Mouse (Mus musculus) midbrain, embryonic 16.5 days (tissue): ENCODE measurements around the gene Mtif3. TPM values are rescaled to one million over a fixed set of nuclear protein-coding genes. Genes with fewer than 3 reads are reported as not detected.
"Not testable (repeated sequence)": the region's sequence is repeated elsewhere in the genome, so short reads cannot be mapped to it uniquely, and the experiment has no call there.

Experiments
- ATAC-seq: fragments of 200-750 bp; cut with Nextera tagmentation; 2 replicates; pipeline ENCODE4 v1.8.0; 2017; ENCODE audit warnings: moderate TSS enrichment
- H3K27ac ChIP-seq: fragments of 300-500 bp; sonication (generic); 2 replicates; pipeline ENCODE4 v1.5.1; 2014; ENCODE audit warnings: mild to moderate bottlenecking, low read length, mixed read lengths
- H3K27me3 ChIP-seq: fragments of 300-500 bp; sonication (generic); 2 replicates; pipeline ENCODE4 v1.6.1; 2014; ENCODE audit warnings: low read depth, low read length, mixed read lengths; ENCODE audit not compliant: control insufficient read depth, insufficient read depth
- H3K36me3 ChIP-seq: fragments of 300-500 bp; sonication (generic); 2 replicates; pipeline ENCODE4 v1.6.1; 2014; ENCODE audit warnings: mild to moderate bottlenecking, low read length, moderate library complexity, mixed read lengths; ENCODE audit not compliant: control insufficient read depth, insufficient read depth
- H3K4me1 ChIP-seq: fragments of 300-500 bp; sonication (generic); 2 replicates; pipeline ENCODE4 v1.6.1; 2014; ENCODE audit warnings: mild to moderate bottlenecking, low read length, mixed read lengths; ENCODE audit not compliant: control insufficient read depth, insufficient read depth
- H3K4me2 ChIP-seq: fragments of 300-500 bp; sonication (generic); 2 replicates; pipeline ENCODE4 v1.6.1; 2014; ENCODE audit warnings: mild to moderate bottlenecking, low read length, mixed read lengths
- H3K4me3 ChIP-seq: fragments of 300-500 bp; sonication (generic); 2 replicates; pipeline ENCODE4 v1.5.1; 2014; ENCODE audit warnings: low read depth, mild to moderate bottlenecking, low read length, moderate library complexity, mixed read lengths
- H3K9ac ChIP-seq: fragments of 300-500 bp; sonication (generic); 2 replicates; pipeline ENCODE4 v1.6.1; 2014; ENCODE audit warnings: low read depth, low read length, mixed read lengths
- H3K9me3 ChIP-seq: fragments of 300-500 bp; sonication (generic); replicated peaks from 2 replicates; pipeline ENCODE4 v1.6.1; 2014; ENCODE audit warnings: mild to moderate bottlenecking, low read length, mixed read lengths; ENCODE audit not compliant: control insufficient read depth, poor library complexity, severe bottlenecking
- WGBS: fragments of 180-500 bp; shearing (Covaris S2); extraction: QIAGEN DNeasy Blood & Tissue Kit; methylation state at CpG from one replicate; pipeline ENCODE4 v1.1.7; 2014; 5-methylcytosine and 5-hydroxymethylcytosine counted together
- polyA plus RNA-seq: library from polyadenylated mRNA; unstranded; fragments of >200 nt; fragmentation: Nextera tagmentation; extraction: Ambion mirVana; gene quantifications from 2 replicates; pipeline ENCODE4 v1.2.1, GENCODE M21; 2015

Gene Mtif3
- polyA plus RNA-seq, 1 experiment from 2014 or later, result 28.4 TPM

GRCm38 (mm10) chr5:146931422-146931821, 32.2 kb downstream of the Mtif3 start:
- Histone ChIP-seq H3K36me3 (no peaks in the 10 kb centered on the region), H3K9me3 (no peaks in the 10 kb centered on the region), H3K27me3 (no peaks in the 10 kb centered on the region), H3K27ac (no peak overlapping the region), H3K4me1 (no peaks in the 10 kb centered on the region), H3K4me3 (no peak overlapping the region), H3K9ac (no peak overlapping the region), H3K4me2 (no peak overlapping the region)
- ATAC-seq, result no peak
- 91% methylated on average over 7 of the region's 7 CpGs for WGBS

GRCm38 (mm10) chr5:146926673-146927072, 36.9 kb downstream of the Mtif3 start:
- ATAC-seq, result no peak

GRCm38 (mm10) chr5:146923547-146923946, 40.1 kb downstream of the Mtif3 start:
- ATAC-seq, result no peak
- no peak overlapping the region for H3K4me3 ChIP-seq
- 77% methylated on average over 5 of the region's 5 CpGs for WGBS
- no peak overlapping the region for H3K27ac ChIP-seq
- H3K9me3 ChIP-seq, result no peaks in the 10 kb centered on the region
- H3K27me3 ChIP-seq, result no peaks in the 10 kb centered on the region
- H3K4me1 ChIP-seq, result peaks cover 12% of the 10 kb centered on the region
- no peak overlapping the region for H3K4me2 ChIP-seq
- H3K36me3 ChIP-seq, result no peaks in the 10 kb centered on the region
- H3K9ac ChIP-seq, result no peak overlapping the region

More at GRCm38 (mm10) chr5:146926673-146927072, 36.9 kb downstream of the Mtif3 start:
- Histone ChIP-seq H3K27me3 (no peaks in the 10 kb centered on the region), H3K4me3 (no peak overlapping the region), H3K36me3 (no peaks in the 10 kb centered on the region), H3K9ac (no peak overlapping the region), H3K9me3 (no peaks in the 10 kb centered on the region), H3K27ac (no peak overlapping the region), H3K4me2 (no peak overlapping the region), H3K4me1 (no peaks in the 10 kb centered on the region)
- WGBS, result 86% methylated on average over 5 of the region's 5 CpGs

GRCm38 (mm10) chr5:146921224-146921623, 42.4 kb downstream of the Mtif3 start:
- peak overlapping the region; percentile 32 for H3K4me3 ChIP-seq
- H3K9me3 ChIP-seq, result no peaks in the 10 kb centered on the region
- H3K27ac ChIP-seq, result no peak overlapping the region
- H3K27me3 ChIP-seq, result no peaks in the 10 kb centered on the region
- H3K4me2 ChIP-seq, result peak overlapping the region; percentile 60
- H3K36me3 ChIP-seq, result no peaks in the 10 kb centered on the region
- peak; percentile 62; the same call in 1 of the 2 replicates for ATAC-seq
- H3K4me1 ChIP-seq, result peaks cover 12% of the 10 kb centered on the region
- no peak overlapping the region for H3K9ac ChIP-seq
- 54% methylated on average over 8 of the region's 8 CpGs for WGBS

GRCm38 (mm10) chr5:146920314-146921161, 43.1 kb downstream of the Mtif3 start:
- peak; percentile 62 for ATAC-seq
- Histone ChIP-seq H3K4me1 (peaks cover 12% of the 10 kb centered on the region), H3K4me2 (peak overlapping the region; percentile 60), H3K27me3 (no peaks in the 10 kb centered on the region), H3K9ac (peak overlapping the region; percentile 61), H3K36me3 (no peaks in the 10 kb centered on the region), H3K4me3 (peak overlapping the region; percentile 32), H3K27ac (no peak overlapping the region), H3K9me3 (no peaks in the 10 kb centered on the region)
- WGBS, result 5% methylated on average over 25 of the region's 27 CpGs

GRCm38 (mm10) chr5:146919874-146920273, 43.7 kb downstream of the Mtif3 start:
- ATAC-seq, result peak; percentile 36; the same call in 1 of the 2 replicates
- no peaks in the 10 kb centered on the region for H3K36me3 ChIP-seq
- H3K9ac ChIP-seq, result no peak overlapping the region; the same call in 1 of the 2 replicates
- H3K4me1 ChIP-seq, result peaks cover 12% of the 10 kb centered on the region
- peak overlapping the region; percentile 32; the same call in 1 of the 2 replicates for H3K4me3 ChIP-seq
- H3K4me2 ChIP-seq, result peak overlapping the region; percentile 60
- WGBS, result 32% methylated on average over 6 of the region's 6 CpGs
- H3K27me3 ChIP-seq, result no peaks in the 10 kb centered on the region
- no peak overlapping the region for H3K27ac ChIP-seq
- no peaks in the 10 kb centered on the region for H3K9me3 ChIP-seq

- not testable (repeated sequence) for H3K9ac ChIP-seq, H3K9me3 ChIP-seq, H3K27me3 ChIP-seq, ATAC-seq, H3K36me3 ChIP-seq, H3K4me2 ChIP-seq, H3K4me3 ChIP-seq, H3K27ac ChIP-seq
- 96% methylated on average over 3 of the region's 6 CpGs for WGBS
- H3K4me1 ChIP-seq, result peaks cover 12% of the 10 kb centered on the region
These were observed 46.2 kb downstream of the Mtif3 start for GRCm38 (mm10) chr5:146917357-146917756.

- no peak for ATAC-seq
- Histone ChIP-seq H3K9me3 (no peaks in the 10 kb centered on the region), H3K9ac (no peak overlapping the region), H3K36me3 (no peaks in the 10 kb centered on the region), H3K27me3 (peaks cover 4% of the 10 kb centered on the region), H3K4me1 (peaks cover 12% of the 10 kb centered on the region), H3K4me2 (no peak overlapping the region), H3K4me3 (no peak overlapping the region), H3K27ac (no peak overlapping the region)
- 38% methylated on average over 6 of the region's 6 CpGs for WGBS
These were observed 46.8 kb downstream of the Mtif3 start for GRCm38 (mm10) chr5:146916806-146917205.

GRCm38 (mm10) chr5:146916273-146916672, 47.3 kb downstream of the Mtif3 start:
- WGBS, result 73% methylated on average over 8 of the region's 8 CpGs
- no peaks in the 10 kb centered on the region for H3K36me3 ChIP-seq
- H3K9me3 ChIP-seq, result no peaks in the 10 kb centered on the region
- peaks cover 4% of the 10 kb centered on the region for H3K27me3 ChIP-seq
- H3K4me2 ChIP-seq, result no peak overlapping the region
- no peak overlapping the region for H3K9ac ChIP-seq
- no peak for ATAC-seq
- H3K27ac ChIP-seq, result no peak overlapping the region
- H3K4me3 ChIP-seq, result no peak overlapping the region
- peaks cover 11% of the 10 kb centered on the region for H3K4me1 ChIP-seq
